Mouse (Mus musculus) T-cell, adult 2 months (primary cell): Measurements from ENCODE around the gene Diaph2.
"Not testable (repeated sequence)": the region's sequence is repeated elsewhere in the genome, so short reads cannot be mapped to it uniquely, and the experiment has no call there.

Source experiments
- DNase-seq: peaks from one replicate; pipeline ENCODE4 v3.0.0; 2022; ENCODE audit warnings: low spot score

Gene Diaph2

GRCm38 (mm10) chrX:129749571-129750061, at the start of gene Diaph2:
Gene Diaph2, plus strand, starts transcription at chrX:129749742.
- peak; percentile 90 for DNase-seq

- DNase-seq: no peak
Observed at GRCm38 (mm10) chrX:129701634-129702312, 47.8 kb upstream of the Diaph2 start.

DNA sequence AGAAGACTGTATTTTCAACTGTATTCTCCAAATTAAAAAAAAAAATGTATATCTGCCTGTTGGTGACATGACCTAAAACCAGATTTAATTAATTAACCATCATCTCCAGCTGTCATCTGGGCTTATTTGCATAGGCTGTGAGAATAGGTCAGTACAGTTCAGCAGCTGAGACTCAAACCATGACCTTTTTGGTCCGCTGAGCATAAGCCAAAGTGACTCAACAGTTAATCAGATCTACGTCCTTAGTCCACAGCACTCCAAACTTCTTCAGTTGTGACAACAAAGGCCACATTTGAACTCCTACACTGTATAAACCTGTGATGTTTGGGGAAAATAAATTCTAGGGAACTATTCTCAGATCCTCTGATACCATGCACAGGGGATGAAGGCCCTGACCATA, 39.9 kb upstream of the Diaph2 start:
- DNase-seq: no peak

- no peak for DNase-seq
Observed at GRCm38 (mm10) chrX:129728717-129729220, 20.8 kb upstream of the Diaph2 start.

GRCm38 (mm10) chrX:129736562-129736961, 13.0 kb upstream of the Diaph2 start:
- DNase-seq: no peak

DNA sequence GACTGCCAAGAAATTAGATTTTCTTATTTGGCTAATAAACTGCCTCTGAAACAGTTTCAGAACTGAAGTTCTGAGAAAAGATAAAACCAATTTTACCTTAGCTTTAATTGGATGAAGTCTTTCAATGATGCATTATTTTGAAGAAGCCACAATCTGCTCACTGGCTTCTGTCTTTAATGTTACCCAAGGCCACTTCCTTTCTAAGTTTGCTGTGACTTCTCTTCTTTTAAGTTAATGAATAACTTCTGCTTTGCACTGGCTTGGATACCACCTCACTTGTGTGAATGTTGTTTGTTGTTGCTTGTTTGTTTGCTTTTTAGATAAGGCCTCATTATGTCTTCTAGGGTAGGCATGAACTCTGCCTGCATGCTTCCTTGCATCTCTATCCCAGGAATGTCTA, 10.3 kb upstream of the Diaph2 start:
- DNase-seq: no peak

- DNase-seq: no peak
Observed at GRCm38 (mm10) chrX:129742981-129743380, 6.6 kb upstream of the Diaph2 start.

DNA sequence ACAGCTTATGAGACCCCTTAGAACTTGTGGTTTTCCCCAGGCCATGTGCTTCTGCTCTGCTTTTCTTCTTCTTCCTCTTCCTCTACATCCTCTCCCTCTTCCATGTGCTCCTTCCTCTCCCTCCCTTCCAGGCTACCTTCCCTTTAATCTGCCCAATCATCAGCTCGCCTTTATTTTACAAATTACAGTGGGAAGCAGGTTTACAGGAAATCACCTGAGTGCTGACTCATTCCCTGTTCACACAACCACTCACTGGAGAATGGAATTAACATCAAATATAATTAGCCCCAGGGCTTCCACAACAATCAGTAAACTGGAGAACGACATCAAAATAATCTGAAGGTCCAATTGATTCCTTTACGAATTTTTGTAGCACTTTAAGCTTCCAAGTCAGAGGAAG, 3.6 kb upstream of the Diaph2 start:
- no peak for DNase-seq

GRCm38 (mm10) chrX:129749102-129749501, 440 bp upstream of the Diaph2 start:
- no peak for DNase-seq

DNA sequence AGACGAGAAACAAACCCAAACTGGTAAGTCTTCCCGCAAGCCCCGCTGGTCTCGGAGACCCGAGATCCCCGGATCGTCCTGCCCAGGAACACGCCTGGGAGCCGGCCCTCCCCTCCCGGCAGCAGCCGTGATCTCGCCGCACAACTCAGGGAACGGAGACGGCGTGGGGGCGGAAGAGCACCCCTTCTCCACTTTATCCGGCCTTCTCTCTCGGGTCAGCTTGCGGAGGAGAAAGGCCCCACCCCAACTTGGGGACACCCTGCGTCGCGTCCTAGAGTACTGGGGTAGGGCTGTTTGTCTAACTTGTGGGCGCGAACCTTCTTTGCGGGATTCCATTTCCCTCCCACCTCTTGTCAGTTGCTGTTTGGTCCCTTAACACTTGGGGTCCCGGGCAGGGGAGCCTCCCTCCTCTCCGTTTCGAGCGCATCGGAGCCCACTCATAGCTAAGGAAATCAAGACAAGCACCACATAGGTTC, 590 bp downstream of the Diaph2 start:
- DNase-seq: no peak

GRCm38 (mm10) chrX:129750606-129751005, 1.1 kb downstream of the Diaph2 start:
- no peak for DNase-seq

GRCm38 (mm10) chrX:129756606-129757005, 7.1 kb downstream of the Diaph2 start:
- no peak for DNase-seq

DNA sequence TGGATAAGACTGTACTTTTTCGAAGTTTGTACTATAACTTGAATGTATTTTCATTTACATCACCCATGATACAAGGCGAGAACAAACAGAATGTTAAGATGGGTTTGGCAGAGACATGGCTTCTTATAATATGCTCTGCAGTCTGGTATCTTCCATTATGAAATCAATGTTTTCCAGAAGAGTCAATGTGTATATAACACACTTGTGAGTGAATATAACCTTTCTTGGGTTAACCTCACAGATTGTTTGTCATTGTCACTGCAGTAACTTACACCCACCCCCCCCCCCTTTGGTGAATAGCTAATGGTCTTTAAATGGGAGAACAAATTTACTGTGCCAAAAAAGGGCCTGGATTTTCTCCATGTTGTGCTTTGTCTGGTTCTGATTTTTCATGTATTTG, 13.1 kb downstream of the Diaph2 start:
- no peak for DNase-seq

- DNase-seq: no peak
Observed at GRCm38 (mm10) chrX:129765378-129765777, 15.8 kb downstream of the Diaph2 start.

GRCm38 (mm10) chrX:129766811-129767210, 17.3 kb downstream of the Diaph2 start:
- no peak for DNase-seq

DNA sequence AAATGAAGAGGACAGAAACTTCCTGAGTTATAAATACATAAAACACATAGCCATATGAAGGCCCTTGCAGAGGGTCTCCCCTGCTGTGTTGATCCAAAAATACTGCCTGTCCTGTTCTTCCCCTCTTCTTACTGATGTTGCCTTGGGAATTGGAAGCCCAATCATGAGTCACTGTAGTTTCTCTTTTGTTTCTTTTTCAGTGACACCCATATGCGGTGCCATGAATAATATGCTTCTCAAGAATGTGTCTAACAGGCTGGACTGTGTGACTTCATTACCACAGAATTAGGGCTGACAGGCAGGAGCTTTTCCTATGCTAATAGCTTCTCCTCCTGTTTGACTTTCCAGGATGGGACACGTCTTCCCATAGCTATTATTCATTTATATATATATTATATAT, 21.1 kb downstream of the Diaph2 start:
- no peak for DNase-seq

DNA sequence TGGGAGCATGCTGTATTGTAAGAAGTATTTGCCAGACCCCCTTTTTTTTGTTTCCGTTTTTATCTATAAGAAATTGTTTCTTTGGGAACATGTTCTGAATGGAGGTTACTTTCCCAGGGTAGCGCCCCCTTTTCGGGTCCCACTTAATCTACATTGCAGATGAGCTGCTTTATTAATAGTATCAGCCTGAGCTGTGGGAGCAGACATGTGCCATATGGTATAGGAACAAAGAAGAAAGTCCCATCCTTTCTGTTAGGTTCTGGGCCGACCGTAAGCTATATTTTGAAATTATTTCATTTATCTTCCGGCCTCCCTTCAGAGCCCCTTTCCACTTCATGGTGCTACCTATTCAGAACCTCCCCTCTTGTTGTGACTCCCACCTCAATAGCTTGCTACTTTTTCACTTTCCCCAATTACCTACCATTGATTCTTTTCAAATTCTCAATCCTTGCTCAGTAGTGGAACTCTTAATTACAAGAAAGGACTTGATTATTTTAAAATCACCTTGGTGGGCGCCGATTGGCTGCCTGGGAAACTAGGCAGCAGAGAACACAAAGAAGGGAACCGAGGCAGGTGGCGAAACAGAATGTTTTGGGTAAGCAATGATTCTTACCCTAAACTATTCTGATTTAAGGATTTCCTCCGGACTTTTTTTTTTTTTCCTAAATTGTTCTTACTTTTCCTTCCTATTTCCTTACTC, 24.2 kb downstream of the Diaph2 start:
- DNase-seq: no peak

DNA sequence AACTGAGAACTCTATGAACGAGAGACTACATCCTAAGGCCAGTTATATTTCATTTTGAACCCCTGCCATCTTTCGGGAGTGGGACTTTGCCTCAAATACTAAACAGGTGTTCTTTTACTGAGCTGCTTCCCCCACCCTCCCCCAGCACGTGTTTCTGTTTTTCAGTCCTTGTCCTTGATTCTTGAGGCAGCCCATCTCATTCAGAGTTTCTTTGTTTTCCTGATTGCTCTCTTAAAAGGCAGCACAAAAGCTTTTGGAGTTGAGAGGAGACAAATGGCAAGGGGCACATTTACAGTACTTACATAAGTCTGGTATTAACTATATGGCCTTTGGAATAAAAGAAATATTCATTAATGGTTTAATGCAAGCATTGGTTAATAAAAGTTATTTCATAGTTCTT, 24.9 kb downstream of the Diaph2 start:
- DNase-seq: no peak

GRCm38 (mm10) chrX:129776761-129777160, 27.2 kb downstream of the Diaph2 start:
- no peak for DNase-seq

DNA sequence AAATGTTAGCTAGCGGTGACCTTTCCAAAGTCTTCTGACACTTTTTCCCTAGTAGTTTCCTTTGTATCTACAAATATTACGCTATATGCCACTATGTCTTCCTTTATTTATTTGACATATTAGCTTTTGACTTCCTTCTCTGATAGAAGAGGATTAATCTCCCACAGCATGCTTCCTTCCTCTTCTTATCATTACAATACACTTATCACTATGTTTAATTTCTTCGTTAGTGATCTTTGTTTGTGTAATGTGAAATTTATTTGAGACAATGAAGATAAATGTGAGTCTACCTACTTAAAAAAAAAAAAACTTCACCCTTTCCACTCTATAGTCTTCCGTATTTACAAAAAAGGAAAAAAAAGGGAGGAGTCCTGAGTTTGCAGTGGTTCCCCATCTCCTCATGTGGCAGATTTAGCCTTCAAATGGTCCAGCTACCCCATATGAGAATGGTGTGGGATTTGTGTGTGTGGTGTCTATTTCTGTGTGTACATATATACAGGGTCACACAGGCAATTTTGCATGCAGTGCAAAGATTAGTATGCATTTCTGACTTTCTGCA, 27.9 kb downstream of the Diaph2 start:
- no peak for DNase-seq

GRCm38 (mm10) chrX:129781844-129782243, 32.3 kb downstream of the Diaph2 start:
- DNase-seq: no peak

GRCm38 (mm10) chrX:129784062-129784461, 34.5 kb downstream of the Diaph2 start:
- no peak for DNase-seq

GRCm38 (mm10) chrX:129799920-129800319, 50.4 kb downstream of the Diaph2 start:
- DNase-seq: not testable (repeated sequence)
